Mouse (Mus musculus) adrenal gland (tissue): ENCODE data around the gene Stkld1.

Experiments used
- intact Hi-C: fragments of 180-260 bp; cut with DNase I; formaldehyde crosslinking; loops from one replicate; pipeline ENCODE4 v1.15.1; 2025

The Stkld1 gene

GRCm38 (mm10) chr2:26957488-26957859, 23.6 kb downstream of the Stkld1 start:
- intact Hi-C loops = no loop called here

- intact Hi-C loops = loop anchor here (5.0 kb wide), 1 partner anchor 53 kb away; no protein-coding TSS in a partner anchor
Observed at GRCm38 (mm10) chr2:26960756-26961155, 26.9 kb downstream of the Stkld1 start.

GRCm38 (mm10) chr2:26963923-26964723, 30.3 kb downstream of the Stkld1 start, which contains the start of gene Rexo4:
Gene Rexo4, minus strand, starts transcription at chr2:26964386.
- intact Hi-C loops = loop anchor here (5.0 kb wide), 1 partner anchor 57 kb away; no protein-coding TSS in a partner anchor

- intact Hi-C loops = loop anchor here (5.0 kb wide), 1 partner anchor 58 kb away; no protein-coding TSS in a partner anchor
Observed at GRCm38 (mm10) chr2:26964724-26965370, 31.0 kb downstream of the Stkld1 start.

- intact Hi-C loops = no loop called here
Observed at GRCm38 (mm10) chr2:26967262-26967661, 33.4 kb downstream of the Stkld1 start.

- intact Hi-C loops = no loop called here
Observed at GRCm38 (mm10) chr2:26973116-26973515, 39.3 kb downstream of the Stkld1 start, which contains the start of gene Adamts13. Gene Adamts13, plus strand, starts transcription at chr2:26973416.

GRCm38 (mm10) chr2:26973960-26974359, 40.1 kb downstream of the Stkld1 start:
- intact Hi-C loops = no loop called here

- intact Hi-C loops = no loop called here
Observed at GRCm38 (mm10) chr2:26980361-26980760, 46.5 kb downstream of the Stkld1 start.

GRCm38 (mm10) chr2:26984179-26984578, 50.3 kb downstream of the Stkld1 start:
- intact Hi-C loops = no loop called here

- intact Hi-C loops = no loop called here
Observed at GRCm38 (mm10) chr2:26984640-26985039, 50.8 kb downstream of the Stkld1 start.

- intact Hi-C loops = no loop called here
Observed at GRCm38 (mm10) chr2:26993936-26994335, 60.1 kb downstream of the Stkld1 start.

GRCm38 (mm10) chr2:26997498-26997897, 63.7 kb downstream of the Stkld1 start:
- intact Hi-C loops = no loop called here

GRCm38 (mm10) chr2:26997993-26998392, 64.1 kb downstream of the Stkld1 start:
- intact Hi-C loops = no loop called here
